Mouse (Mus musculus) spleen, postnatal 14 days (tissue): Measurements from ENCODE around the gene Gmfg.
A peak's percentile ranks its signal among the peaks of the same experiment; 100 is the strongest.

Source experiments
- DNase-seq, 2 experiments: peaks; one replicate each; pipeline ENCODE4 v3.0.0; 2021 to 2022; ENCODE audit warnings: low spot score in 2 of 2

The Gmfg gene

DNA sequence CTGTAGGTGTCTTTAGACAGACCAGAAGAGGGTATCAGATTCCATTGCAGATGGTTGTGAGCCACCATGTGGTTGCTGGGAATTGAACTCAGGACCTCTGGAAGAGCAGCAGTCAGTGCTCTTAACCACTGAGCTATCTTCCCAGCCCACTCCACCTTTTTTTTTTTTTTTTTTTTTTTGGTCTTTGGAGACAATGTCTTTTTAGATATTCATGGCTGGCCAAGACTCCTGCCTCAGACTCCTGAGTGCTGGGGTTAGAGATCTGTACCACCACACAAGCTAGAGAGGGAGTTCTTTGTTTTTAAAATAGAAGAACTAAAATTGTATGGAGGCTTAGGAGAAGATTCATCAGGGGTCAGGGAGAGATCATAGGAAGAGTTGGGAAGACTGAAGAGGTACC is 717 bp downstream of the Gmfg start:
- DNase-seq: no peak

DNA sequence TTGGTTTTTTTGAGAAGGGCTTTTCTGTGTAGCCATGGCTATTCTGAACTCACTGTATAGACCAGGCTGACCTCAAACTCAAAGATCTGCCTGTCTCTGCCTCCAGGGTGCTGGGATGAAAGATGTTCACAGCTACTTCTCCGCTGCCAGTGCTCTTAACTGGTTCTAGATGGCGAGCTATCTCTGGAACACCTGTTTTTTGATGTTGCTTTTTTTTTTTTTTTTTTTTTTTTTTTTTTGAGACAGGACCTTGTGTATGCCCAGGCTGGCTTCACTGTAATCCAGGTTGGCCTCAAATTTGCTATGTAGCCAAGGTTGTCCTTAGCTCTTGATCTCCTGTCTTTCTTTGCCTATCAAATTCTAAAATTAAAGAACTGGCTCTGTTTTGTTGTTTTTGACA is 1.5 kb downstream of the Gmfg start:
- no peak for DNase-seq

DNA sequence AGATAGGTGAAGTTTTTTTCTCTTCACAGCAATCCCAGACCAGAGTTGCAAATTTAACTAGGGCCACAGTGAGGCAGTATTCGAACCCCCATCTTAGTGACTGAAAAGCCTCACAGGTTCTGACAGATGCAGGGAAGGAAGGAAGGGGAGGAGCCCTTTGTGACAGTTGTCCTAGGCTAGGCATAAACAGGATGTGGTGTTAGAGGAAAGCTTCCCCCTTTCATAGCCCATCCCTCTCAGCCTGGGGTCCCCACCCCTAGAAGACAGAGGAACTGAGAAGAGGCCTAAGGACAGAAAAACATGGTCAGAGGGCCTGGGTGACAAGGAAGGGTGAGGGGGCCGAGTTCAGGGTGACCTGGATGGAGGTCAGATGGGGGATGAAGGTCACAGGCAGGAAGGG is 3.5 kb downstream of the Gmfg start:
- DNase-seq: peak; percentile 37 to 45

DNA sequence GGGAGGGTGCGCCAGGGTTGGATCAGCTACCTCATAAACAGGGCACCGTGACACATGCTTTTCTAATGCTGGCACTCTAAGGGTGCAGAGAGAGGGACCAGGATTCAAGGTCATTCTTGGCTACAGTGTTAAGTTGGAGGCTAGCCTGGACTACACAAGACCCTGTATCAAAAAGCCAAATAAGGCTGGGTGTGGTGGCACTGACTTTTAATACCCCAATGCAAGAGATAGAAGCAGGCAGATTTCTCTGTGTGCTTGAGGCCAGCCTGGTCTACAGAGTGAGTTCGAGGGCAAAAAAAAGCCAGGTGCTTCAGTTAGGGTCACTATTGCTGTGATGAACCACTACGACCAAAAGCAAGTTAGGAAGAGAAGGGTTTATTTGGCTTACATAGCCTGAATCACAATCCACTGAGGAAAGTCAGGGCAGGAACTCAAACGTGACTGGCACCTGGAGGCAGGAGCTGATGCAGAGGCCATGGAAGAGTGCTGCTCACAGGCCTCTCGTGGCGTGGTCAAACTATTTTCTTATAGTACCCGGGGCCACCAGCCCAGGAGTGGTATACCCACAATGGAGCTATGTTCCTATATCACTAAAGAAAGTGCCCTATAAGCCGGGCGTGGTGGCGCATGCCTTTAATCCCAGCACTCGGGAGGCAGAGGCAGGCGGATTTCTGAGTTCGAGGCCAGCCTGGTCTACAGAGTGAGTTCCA is 4.7 kb downstream of the Gmfg start:
- DNase-seq: no peak

DNA sequence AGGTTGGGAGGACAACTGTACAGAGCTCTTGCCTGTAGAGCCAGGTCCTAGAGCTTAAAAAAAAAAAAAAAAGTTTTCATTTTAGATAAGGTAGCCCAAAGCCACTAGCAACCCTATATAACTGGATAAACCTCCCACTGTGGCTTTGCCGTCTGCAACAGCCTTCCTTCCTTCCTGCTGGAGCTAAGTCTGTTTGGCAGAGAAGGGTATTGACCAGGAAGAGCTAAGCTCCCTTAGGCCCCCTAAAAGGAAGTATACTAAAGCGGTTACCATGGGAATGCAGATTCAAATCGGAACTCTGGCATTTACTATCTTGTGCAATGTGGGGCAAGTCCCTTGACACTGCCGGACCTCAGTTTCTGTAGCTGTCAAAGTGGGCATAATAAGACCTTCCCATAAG is 5.4 kb downstream of the Gmfg start:
- no peak for DNase-seq

DNA sequence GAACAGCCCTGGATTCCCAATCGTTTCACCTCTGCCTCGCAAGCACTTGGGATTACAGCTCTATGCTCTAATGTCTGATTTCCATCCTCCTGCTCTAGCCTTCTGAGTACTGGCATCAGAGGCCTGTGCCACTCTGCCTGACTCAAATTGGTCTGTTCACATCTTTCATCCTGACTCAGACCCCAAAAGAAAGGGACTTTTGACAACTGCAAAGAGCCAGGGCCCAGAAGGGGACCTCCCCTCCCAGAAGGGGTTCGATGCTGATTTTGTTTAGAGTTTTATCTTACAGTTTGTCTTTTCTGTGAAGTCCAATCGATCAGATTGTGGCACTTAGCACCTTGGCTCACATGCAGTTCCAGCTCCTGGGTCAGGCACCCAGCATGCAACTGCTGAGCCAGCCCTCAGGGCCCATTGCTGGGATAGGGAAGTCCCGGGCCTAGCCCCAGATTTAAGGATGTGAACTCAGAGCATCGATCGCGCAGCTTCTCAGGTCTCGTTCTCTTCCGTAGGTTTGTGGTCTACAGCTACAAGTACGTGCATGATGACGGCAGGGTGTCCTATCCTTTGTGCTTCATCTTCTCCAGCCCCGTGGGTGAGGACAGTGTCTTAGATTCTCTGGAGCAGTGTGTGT is 7.2 kb downstream of the Gmfg start:
- no peak for DNase-seq

DNA sequence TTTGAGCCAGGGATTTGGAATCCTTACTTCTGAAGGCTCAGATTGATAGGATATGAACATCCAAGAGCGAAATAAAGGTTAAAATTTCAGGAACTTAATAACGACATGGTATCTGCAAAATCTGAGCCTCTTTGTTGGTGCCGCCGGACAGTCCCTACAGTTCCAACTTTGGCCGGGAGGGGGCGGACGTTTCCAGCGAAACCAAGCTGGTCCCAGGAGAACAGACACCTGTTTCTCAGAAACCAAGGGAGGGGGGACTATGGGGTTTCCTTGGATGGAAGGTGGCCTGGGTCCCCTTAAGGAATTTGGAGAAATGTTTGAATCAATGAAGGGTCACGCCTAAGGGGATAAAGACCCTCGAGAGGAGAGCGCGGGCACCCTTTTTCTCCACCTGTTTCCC is 9.2 kb downstream of the Gmfg start:
- peak; percentile 66 to 84 for DNase-seq

DNA sequence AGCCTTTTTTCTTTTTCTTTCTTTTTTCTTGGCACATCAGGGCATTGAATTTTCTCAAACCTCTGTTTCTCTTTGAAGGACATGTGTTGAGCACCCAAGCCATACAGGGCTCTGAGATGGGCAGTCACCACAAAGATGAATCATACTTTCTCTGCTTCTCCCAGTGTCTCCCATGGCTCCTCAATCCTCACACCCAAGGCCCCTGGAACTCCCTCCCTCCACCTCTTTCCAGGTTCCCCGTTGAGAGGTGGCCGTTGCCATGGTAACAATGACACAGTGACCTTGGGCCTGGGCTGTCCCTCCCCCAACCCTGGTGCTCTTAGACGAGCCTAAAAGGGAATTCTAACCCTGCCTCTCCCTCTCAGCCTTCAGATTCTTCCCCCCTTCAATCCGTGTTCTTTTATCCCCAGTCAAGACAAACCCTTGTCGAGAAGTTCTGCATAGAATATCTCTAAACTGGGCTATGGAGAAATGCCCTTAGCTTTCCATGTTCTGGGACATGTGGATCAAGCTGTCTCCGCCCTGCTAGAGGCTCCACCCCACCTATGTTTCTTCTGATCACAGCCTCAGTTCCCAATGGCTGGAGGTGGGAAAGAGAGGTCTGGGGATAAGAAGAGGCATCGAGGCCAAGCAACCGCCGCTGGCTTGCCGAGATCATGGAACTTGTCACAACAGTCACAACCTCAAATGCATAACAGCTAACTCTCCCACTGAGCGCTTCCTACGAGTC is 10.0 kb downstream of the Gmfg start:
- no peak for DNase-seq

DNA sequence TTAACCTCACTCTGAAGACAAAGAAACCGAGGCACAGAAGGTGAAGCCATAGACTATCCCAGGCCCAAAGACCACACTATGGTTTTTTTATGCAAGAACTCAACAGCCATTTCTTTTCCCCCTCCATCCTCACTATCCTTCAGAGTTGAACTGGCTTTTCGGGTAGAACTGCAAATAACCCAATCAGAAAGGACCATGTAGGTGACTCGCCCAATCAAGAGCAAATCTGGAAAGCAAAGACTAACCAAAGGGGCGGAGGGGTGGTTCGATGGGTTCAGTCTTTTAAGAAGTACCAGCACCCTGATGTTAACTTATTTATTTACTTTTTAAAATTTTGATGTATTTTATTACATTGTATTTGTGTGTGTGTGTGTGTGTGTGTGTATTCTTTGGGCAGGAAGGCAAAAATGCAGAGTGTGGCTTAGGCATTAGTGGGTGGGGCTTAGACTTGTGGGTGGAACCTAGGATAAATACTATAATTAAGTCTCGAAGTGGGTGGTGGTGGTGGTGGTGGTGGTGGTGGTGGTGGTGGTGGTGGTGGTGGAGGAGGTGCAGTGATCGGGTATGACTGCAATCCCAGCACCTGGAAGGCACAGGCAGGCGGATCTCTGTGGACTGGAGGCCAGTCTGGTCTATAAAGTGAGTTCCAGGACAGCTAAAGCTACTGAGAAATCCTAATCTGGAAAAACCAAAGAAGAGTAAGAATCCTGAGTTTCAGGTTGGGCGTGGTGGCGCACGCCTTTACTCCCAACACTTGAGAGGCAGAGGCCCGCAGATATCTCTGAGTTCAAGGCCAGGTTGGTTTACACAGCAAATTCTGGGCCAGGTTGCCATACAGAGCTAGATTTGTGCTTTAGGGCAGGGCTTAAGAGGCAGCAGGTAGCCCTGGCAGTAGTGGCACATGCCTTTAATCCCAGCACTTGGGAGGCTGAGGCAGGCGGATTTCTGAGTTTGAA is 10.9 kb downstream of the Gmfg start:
- DNase-seq: no peak

DNA sequence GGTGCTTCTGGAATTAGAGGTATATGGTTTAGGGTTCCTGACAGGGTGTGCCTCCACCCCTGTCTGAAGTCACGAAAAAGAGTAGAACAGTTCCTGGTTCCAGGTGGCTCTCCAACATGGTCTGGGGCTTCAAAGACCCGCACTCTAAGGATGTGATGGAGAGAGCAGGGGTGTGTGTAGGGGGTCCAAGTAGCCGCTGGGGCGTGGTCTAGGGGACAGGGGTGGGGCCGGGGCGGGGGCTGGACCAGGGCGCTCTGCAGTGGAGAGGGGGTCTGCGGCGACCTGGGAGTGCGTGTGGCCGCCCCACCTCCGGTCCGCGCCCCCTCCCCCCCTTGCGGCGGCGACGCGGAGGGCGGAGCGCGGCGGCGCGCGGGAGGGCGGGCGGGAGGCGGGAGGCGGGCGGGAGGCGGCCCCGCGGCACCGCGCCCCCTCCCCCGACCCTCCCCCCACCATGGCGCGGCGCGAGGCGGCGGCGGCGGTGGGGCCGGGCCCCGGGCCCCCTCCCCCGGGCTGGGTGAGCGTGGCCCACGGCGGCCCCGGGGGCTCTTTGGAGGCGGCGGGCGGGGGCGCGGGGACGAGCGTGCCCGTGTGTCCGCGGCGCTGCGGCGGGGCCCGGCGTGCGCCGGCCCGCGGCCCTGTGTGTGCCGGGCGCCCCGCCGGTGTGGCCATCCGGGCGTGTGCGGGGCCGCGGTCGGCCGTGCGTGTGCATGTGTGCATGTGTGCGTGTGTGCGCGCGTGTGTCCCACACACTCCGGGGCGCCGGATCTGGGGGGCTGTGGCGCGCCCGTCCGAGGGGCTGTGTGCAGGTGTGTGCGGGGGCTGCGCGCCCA is 14.5 kb downstream of the Gmfg start, which contains the start of gene Lrfn1:
TSS of gene Lrfn1 (plus strand) at position 450 of the 830 bp plus-strand sequence.
- DNase-seq: no peak

DNA sequence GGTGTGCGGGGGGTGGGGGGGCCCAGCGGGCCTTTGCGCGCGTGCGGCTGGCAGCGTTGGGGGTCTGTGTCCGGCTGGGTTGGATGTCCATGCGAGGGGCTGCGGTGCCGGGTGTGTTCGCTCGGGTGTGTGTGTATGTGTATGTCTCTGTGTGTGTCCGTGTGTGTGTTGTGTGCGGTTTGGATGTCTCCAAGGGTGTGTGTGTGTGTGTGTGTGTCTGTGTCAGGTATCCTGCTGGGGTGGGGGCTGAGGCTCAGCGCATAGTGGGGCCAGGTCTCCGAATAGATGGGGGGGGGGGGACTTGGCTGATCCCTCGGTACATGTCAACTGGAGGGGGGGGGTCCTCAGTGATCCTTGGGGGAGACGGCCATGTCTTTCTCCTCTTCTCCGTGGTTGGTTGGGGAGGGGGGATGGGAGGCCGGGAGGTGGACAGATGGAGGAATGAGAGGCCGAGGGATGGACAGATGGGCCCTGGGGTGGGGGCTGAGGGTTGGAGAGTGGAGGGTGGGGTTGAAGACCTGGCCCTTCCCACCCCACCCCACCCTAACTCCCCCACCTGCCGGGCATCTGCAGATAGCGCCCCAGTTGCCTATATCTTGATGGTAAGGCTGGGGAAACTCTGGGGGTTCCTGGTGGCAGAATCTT is 15.2 kb downstream of the Gmfg start:
- no peak for DNase-seq

DNA sequence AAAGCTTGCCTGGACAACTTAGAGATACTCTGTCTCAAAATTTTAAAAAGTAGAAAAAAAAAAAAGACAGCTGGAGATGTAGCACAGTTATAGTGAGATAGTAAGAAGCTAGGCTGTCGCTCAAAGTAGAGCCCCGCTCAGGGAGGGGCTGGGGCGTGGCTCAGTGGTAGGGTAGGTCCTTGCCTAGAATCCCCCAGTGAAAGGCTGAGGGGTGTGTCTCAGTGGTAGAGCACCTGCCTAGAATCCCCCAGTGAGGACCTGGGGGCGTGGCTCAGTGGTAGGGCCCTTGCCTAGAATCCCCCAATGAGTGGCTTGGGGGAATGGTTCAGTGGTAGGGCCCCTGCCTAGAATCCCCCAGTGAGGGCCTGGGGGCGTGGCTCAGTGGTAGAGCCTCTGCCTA is 23.1 kb downstream of the Gmfg start:
- no peak for DNase-seq

DNA sequence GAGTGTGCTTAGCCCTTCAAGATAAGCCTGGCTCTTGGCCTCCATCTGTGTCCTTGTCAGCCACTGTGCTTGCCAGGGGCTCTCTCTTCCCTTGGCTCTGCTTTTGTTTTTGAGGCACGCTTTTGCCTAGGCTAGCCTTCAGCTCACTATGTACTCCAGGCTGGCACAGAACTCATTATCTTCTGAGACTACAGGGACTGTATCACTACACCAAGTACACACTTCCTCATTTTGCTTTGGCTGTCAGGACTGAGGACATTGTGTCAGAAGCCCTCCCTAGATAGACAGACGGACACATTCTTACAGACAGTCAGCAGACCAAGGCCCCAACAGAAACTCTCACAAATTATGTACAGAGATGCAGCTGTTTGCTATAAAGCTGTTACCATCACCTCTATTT is 25.5 kb downstream of the Gmfg start:
- no peak for DNase-seq

DNA sequence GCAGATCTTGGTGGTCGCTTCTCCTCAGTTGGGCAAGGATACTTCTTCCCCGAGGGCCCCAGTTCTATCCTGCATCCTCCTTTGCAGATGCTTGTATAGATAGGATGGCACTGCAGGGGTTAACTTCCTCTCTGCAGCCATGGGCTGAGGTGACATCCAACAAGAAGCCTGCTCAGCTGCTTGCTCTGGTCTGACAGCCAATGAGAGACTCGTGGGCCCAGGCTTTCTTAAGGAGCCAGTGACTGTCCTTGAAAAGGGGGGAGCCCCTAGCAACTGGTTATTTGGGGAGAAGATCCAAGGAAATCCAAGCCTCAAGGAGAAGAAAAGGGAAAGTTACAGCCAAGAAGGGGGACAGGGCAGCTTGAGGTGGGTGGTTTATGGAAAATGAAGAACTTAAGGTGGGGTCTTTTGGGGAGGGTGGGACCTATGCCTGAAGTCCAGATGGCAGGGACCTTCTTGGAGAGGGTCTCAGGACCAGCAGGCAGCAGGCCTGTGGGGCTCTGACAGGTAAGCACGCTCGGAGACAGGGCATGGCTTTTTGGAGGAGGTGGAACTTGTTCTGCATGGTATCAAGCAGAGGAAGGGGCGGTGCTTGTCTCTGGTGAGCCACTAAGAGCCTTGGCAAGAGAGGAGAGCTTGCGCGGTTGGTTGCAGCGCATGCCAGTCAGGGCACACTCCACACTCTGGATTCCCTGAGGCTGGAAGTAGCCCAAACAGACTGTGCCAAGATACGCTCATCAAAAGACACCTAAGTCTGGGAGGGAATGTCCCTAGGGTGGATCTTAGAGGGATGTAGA is 27.4 kb downstream of the Gmfg start:
- no peak for DNase-seq

DNA sequence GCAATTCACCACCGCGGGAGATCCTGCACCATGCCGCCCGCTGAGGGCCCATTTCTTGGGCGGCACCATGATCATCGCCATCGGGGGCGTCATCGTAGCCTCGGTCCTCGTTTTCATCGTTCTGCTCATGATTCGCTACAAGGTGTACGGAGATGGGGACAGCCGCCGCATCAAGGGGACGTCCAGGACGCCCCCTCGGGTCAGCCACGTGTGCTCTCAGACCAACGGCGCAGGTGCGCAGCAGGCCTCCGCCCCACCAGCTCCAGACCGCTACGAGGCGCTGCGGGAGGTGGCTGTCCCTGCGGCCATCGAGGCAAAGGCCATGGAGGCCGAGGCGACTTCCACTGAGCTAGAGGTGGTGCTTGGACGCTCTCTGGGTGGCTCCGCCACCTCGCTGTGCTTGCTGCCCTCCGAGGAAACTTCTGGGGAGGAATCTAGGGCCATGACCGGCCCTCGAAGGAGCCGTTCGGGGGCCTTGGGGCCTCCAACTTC is 29.5 kb downstream of the Gmfg start:
- DNase-seq: no peak

DNA sequence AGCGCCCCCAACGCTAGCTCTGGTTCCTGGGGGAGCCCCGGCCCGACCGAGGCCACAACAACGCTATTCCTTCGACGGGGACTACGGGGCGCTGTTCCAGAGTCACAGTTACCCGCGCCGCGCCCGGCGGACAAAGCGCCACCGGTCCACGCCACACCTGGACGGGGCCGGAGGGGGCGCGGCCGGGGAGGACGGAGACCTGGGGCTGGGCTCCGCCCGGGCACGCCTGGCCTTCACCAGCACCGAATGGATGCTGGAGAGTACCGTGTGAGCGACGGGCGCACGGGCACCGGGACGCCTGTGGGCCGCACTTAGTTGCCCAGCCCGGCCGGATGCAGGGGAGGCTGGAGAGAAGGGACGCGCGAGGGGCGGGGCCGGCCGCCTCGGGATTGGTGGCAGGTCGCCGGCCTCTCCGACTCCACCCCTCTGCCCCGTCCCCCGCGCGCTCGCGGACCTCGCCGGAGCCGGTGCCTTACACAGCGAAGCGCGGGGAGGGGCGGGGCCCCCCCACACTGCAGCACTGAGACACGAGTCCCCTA is 30.0 kb downstream of the Gmfg start:
- DNase-seq: no peak

DNA sequence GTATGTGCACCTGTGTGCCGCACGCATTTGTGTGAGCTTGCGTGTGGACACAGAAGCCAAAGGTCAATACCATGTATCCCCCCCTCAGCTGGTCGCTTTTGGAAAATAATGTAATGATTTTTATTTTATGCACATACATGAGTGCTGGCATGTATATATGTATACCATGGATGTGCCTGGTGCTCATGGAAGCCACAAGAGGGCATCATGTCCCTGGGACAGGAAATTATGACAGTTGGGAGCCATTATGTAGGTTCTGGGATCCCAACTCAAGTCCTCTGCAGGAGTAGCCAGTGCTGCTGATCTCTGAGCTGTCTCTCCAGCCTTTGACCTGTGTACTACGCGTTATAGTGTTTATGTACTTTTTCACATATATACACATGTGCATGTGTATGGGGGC is 38.9 kb downstream of the Gmfg start:
- no peak for DNase-seq

DNA sequence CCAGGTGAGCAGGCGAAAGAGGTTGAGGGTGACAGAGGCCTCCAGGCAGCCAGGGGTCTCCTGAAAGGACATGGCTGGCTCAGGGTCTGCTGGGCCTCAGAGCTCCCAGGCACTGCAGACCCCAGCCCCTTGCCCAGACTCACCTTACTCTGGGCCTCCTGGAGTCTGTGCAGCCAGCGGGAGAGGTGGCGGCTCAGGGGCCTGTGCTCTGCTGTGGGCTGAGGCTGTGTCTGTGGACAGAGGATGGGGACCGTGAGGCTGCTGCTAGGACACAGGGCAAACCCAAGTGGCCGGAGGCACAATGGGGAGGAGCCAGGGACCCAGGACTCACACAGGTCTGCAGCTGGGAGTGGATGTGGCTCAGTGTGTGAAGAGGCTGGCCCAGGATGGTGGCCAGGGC is 40.1 kb downstream of the Gmfg start:
- no peak for DNase-seq

DNA sequence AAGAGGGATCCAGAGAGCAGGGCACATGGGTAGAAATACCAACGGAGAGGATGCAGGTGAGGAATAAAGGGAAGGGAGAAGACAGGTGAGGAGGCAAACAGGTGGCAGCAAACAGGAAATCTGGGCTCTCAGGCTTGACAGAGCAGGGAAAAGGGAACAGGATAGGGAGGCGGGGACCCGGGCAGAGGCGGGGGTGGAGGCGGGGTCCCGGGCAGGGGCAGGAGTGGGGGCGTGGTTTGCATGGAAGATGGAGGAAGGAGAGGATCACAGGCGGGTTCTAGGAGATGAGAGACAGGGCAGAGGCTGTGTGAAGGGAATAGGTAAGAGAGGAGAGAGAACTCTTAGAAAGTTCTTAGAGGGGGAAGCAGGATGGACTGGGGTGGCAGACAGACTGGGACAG is 41.6 kb downstream of the Gmfg start:
- DNase-seq: no peak
